Mouse (Mus musculus) heart, embryonic 13.5 days (tissue): ENCODE data around the gene Slamf9. TPM values are rescaled to one million over a fixed set of nuclear protein-coding genes. Genes with fewer than 3 reads are reported as not detected.

Source experiments
- ATAC-seq: fragments of 200-750 bp; cut with Nextera tagmentation; 2 replicates; pipeline ENCODE4 v1.8.0; 2017; ENCODE audit warnings: moderate TSS enrichment; ENCODE audit not compliant: insufficient number of reproducible peaks, low FRiP score, low TSS enrichment; ENCODE audit errors: extremely low read depth
- H3K27ac ChIP-seq: fragments of 300-500 bp; sonication (generic); replicated peaks from 2 replicates; pipeline ENCODE4 v1.5.1; 2015; ENCODE audit warnings: moderate library complexity, mild to moderate bottlenecking, inconsistent platforms
- H3K27me3 ChIP-seq: fragments of 300-500 bp; sonication (generic); replicated peaks from 2 replicates; pipeline ENCODE4 v1.6.1; 2015; ENCODE audit warnings: mild to moderate bottlenecking, inconsistent platforms
- H3K36me3 ChIP-seq: fragments of 300-500 bp; sonication (generic); 2 replicates; pipeline ENCODE4 v1.6.1; 2015; ENCODE audit warnings: mild to moderate bottlenecking, inconsistent platforms
- H3K4me1 ChIP-seq: fragments of 300-500 bp; sonication (generic); 2 replicates; pipeline ENCODE4 v1.6.1; 2015; ENCODE audit warnings: inconsistent platforms
- H3K4me2 ChIP-seq: fragments of 300-500 bp; sonication (generic); 2 replicates; pipeline ENCODE4 v1.6.1; 2015; ENCODE audit warnings: inconsistent platforms, mild to moderate bottlenecking, moderate library complexity
- H3K4me3 ChIP-seq: fragments of 300-500 bp; sonication (generic); 2 replicates; pipeline ENCODE4 v1.5.1; 2015; ENCODE audit warnings: moderate library complexity, mild to moderate bottlenecking, inconsistent platforms
- H3K9ac ChIP-seq: fragments of 300-500 bp; sonication (generic); 2 replicates; pipeline ENCODE4 v1.6.1; 2015; ENCODE audit warnings: inconsistent platforms, mild to moderate bottlenecking, moderate library complexity
- H3K9me3 ChIP-seq: fragments of 300-500 bp; sonication (generic); 2 replicates; pipeline ENCODE4 v1.6.1; 2016; ENCODE audit warnings: inconsistent platforms
- WGBS: fragments of 180-500 bp; shearing (Covaris S2); methylation state at CpG from one replicate; pipeline ENCODE4 v1.1.7; 2015; ENCODE audit warnings: mixed read lengths; 5-methylcytosine and 5-hydroxymethylcytosine counted together
- polyA plus RNA-seq: library from polyadenylated mRNA; unstranded; fragments of >200 nt; fragmentation: Nextera tagmentation; extraction: Ambion mirVana; gene quantifications from 2 replicates; pipeline ENCODE4 v1.2.1, GENCODE M21; 2015

Gene Slamf9
- polyA plus RNA-seq, 1 experiment from 2014 or later: 1.3 TPM

GRCm38 (mm10) chr1:172492047-172492446 lies 16.9 kb downstream of the Slamf9 start:
- H3K4me2 ChIP-seq: no peak overlapping the region
- no peak overlapping the region for H3K9ac ChIP-seq
- no peaks in the 10 kb centered on the region for H3K9me3 ChIP-seq
- ATAC-seq: no peak
- H3K4me1 ChIP-seq: peaks cover 13% of the 10 kb centered on the region
- no peaks in the 10 kb centered on the region for H3K36me3 ChIP-seq
- peaks cover 19% of the 10 kb centered on the region; the same call in 1 of the 2 replicates for H3K27me3 ChIP-seq
- H3K27ac ChIP-seq: no peak overlapping the region
- H3K4me3 ChIP-seq: no peak overlapping the region
- WGBS: 80% methylated on average over 8 of the region's 8 CpGs

- Histone ChIP-seq H3K4me3 (no peak overlapping the region), H3K9me3 (no peaks in the 10 kb centered on the region), H3K36me3 (no peaks in the 10 kb centered on the region), H3K4me1 (peaks cover 18% of the 10 kb centered on the region), H3K27me3 (peaks cover 18% of the 10 kb centered on the region; the same call in 1 of the 2 replicates), H3K9ac (no peak overlapping the region), H3K27ac (no peak overlapping the region), H3K4me2 (no peak overlapping the region)
- WGBS: 44% methylated on average over 6 of the region's 6 CpGs
- no peak for ATAC-seq
Measured at GRCm38 (mm10) chr1:172493516-172493915, 18.4 kb downstream of the Slamf9 start.

DNA sequence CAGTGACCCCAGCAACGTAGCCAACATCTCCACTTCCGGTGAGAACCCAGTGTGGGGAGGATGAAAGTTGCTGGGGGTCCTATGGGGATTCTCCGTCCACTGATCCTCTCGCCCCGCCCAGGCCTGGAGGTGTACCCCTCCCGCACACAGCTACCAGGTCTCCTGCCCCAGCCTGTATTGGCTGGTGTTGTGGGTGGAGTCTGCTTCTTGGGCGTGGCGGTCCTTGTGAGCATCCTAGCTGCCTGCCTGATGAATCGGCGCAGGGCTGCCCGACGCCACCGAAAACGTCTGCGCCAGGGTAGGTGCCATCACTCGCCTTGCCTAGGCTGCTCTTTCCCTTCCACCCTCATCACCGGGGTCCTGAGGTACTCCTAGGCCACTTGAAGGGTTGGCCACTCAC lies 20.9 kb downstream of the Slamf9 start:
- H3K9me3 ChIP-seq: no peaks in the 10 kb centered on the region
- H3K4me2 ChIP-seq: no peak overlapping the region
- no peak for ATAC-seq
- H3K4me3 ChIP-seq: no peak overlapping the region
- peaks cover 12% of the 10 kb centered on the region; the same call in 1 of the 2 replicates for H3K27me3 ChIP-seq
- H3K36me3 ChIP-seq: no peaks in the 10 kb centered on the region
- no peak overlapping the region for H3K9ac ChIP-seq
- peaks cover 15% of the 10 kb centered on the region for H3K4me1 ChIP-seq
- WGBS: 76% methylated on average over 17 of the region's 17 CpGs
- no peak overlapping the region for H3K27ac ChIP-seq

DNA sequence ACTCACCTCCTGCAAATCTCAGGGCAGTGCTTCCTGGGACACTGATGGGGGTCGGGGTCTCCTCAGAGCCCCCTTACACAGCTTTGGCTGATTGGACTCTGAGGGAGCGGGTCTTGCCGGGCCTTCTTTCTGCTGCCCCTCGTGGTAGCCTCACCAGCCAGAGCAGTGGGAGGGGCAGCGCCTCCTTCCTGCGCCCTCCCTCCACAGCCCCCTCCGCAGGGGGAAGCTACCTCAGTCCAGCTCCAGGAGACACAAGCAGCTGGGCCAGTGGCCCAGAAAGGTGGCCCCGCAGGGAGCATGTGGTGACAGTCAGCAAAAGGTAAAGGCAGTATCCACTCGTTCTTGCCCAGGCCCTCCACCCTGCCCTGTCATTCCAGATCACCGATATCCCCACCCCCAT lies 22.3 kb downstream of the Slamf9 start:
- Histone ChIP-seq H3K9me3 (no peaks in the 10 kb centered on the region), H3K4me2 (no peak overlapping the region), H3K9ac (peak overlapping the region; percentile 10; the same call in 1 of the 2 replicates), H3K27me3 (peaks cover 12% of the 10 kb centered on the region; the same call in 1 of the 2 replicates), H3K4me3 (no peak overlapping the region), H3K4me1 (peaks cover 28% of the 10 kb centered on the region), H3K27ac (no peak overlapping the region), H3K36me3 (no peaks in the 10 kb centered on the region)
- WGBS: 68% methylated on average over 10 of the region's 10 CpGs
- no peak for ATAC-seq

- Histone ChIP-seq H3K9me3 (no peaks in the 10 kb centered on the region), H3K4me3 (peak within 1 kb of the TSS; percentile 88), H3K4me1 (peaks cover 51% of the 10 kb centered on the region), H3K9ac (peak within 1 kb of the TSS; percentile 92), H3K27ac (peak within 1 kb of the TSS; percentile 95), H3K27me3 (peaks cover 5% of the 10 kb centered on the region; the same call in 1 of the 2 replicates), H3K4me2 (peak within 1 kb of the TSS; percentile 80), H3K36me3 (peaks cover 3% of the 10 kb centered on the region)
- peak; percentile 49; the same call in 1 of the 2 replicates for ATAC-seq
- WGBS: 1% methylated on average over 30 of the region's 30 CpGs
Measured at GRCm38 (mm10) chr1:172499765-172500441, 24.7 kb downstream of the Slamf9 start, which contains the start of gene Tagln2. Gene Tagln2 (plus strand): TSS chr1:172500047.

- Histone ChIP-seq H3K27ac (peak overlapping the region; percentile 95), H3K9me3 (no peaks in the 10 kb centered on the region), H3K36me3 (peaks cover 11% of the 10 kb centered on the region), H3K27me3 (peaks cover 5% of the 10 kb centered on the region; the same call in 1 of the 2 replicates), H3K4me1 (peaks cover 59% of the 10 kb centered on the region), H3K4me2 (peak overlapping the region; percentile 80), H3K9ac (peak overlapping the region; percentile 92), H3K4me3 (peak overlapping the region; percentile 88)
- under 1% methylated on average over 56 of the region's 56 CpGs for WGBS
- ATAC-seq: peak; percentile 33; the same call in 1 of the 2 replicates
Measured at GRCm38 (mm10) chr1:172500451-172501370, 25.6 kb downstream of the Slamf9 start.

GRCm38 (mm10) chr1:172501371-172502144 lies 26.4 kb downstream of the Slamf9 start:
- peak overlapping the region; percentile 95 for H3K27ac ChIP-seq
- no peaks in the 10 kb centered on the region for H3K9me3 ChIP-seq
- peaks cover 20% of the 10 kb centered on the region for H3K36me3 ChIP-seq
- H3K9ac ChIP-seq: peak overlapping the region; percentile 92
- peaks cover 5% of the 10 kb centered on the region; the same call in 1 of the 2 replicates for H3K27me3 ChIP-seq
- peak overlapping the region; percentile 80 for H3K4me2 ChIP-seq
- H3K4me3 ChIP-seq: peak overlapping the region; percentile 88
- WGBS: 24% methylated on average over 13 of the region's 13 CpGs
- peaks cover 65% of the 10 kb centered on the region for H3K4me1 ChIP-seq
- peak; percentile 8; the same call in 1 of the 2 replicates for ATAC-seq

GRCm38 (mm10) chr1:172502145-172503110 lies 27.3 kb downstream of the Slamf9 start:
- peaks cover 28% of the 10 kb centered on the region for H3K36me3 ChIP-seq
- peak overlapping the region; percentile 80 for H3K4me2 ChIP-seq
- H3K4me3 ChIP-seq: peak overlapping the region; percentile 88
- 25% methylated on average over 13 of the region's 13 CpGs for WGBS
- no peaks in the 10 kb centered on the region for H3K9me3 ChIP-seq
- H3K27me3 ChIP-seq: no peaks in the 10 kb centered on the region
- no peak for ATAC-seq
- H3K9ac ChIP-seq: peak overlapping the region; percentile 92
- H3K27ac ChIP-seq: peak overlapping the region; percentile 95
- peaks cover 72% of the 10 kb centered on the region for H3K4me1 ChIP-seq

DNA sequence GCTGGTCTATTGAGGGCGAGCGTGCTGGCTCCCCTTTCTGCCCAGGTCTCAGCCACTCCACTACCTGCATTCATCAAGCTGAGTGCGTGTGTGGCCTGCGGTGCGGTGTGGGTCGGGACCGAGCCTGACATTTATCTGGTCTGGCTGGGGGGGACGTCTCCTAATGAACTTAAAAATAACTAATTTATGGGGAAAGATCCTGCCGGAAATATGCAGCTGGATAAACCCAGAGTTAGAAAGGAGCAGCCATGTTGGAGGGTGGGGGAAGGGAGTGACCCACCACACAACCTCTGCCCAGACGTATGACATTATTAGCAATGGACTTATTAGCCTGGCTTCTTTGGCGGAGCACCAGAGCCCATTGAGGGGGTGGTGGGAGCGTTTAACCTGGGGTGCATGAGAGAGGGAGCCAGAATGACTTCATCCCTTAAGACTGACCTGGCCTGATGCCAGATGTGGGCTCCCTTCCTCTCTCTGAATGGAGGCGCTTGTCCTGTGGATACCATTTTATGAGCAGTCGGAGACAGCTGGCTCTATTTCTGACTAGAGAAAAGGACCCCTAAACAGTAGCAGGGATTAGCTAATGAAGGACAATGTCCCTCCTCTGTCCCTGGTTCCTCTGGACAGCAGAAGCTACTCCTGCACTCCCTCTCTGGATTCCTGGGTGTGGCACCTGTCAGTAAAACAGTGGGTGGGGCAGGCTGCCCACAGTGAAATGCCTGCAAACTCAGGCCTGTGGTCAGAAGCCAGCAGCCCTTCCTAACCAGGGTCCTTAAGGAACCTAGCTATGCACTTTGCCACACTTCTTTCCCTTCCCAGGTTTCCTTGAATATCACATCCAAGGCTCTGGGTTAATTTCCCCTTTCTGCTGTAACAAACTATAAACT lies 28.2 kb downstream of the Slamf9 start:
- Histone ChIP-seq H3K9me3 (no peaks in the 10 kb centered on the region), H3K27me3 (no peaks in the 10 kb centered on the region), H3K36me3 (peaks cover 38% of the 10 kb centered on the region), H3K4me1 (peaks cover 77% of the 10 kb centered on the region), H3K27ac (peak overlapping the region; percentile 95), H3K4me3 (peak overlapping the region; percentile 88), H3K4me2 (peak overlapping the region; percentile 80), H3K9ac (peak overlapping the region; percentile 92)
- ATAC-seq: no peak
- 24% methylated on average over 14 of the region's 14 CpGs for WGBS
